Mouse (Mus musculus) lung, embryonic 15.5 days (tissue): ENCODE results near the gene Zfp277. TPM values are rescaled to one million over a fixed set of nuclear protein-coding genes. Genes with fewer than 3 reads are reported as not detected.

ENCODE experiments used
- ATAC-seq: fragments of 200-750 bp; cut with Nextera tagmentation; 2 replicates; pipeline ENCODE4 v1.8.0; 2017; ENCODE audit warnings: moderate number of reproducible peaks, borderline replicate concordance; ENCODE audit not compliant: low FRiP score, low TSS enrichment; ENCODE audit errors: extremely low read depth
- H3K27ac ChIP-seq: fragments of 300-500 bp; sonication (generic); 2 replicates; pipeline ENCODE4 v1.5.1; 2015; ENCODE audit warnings: moderate library complexity, mild to moderate bottlenecking, inconsistent platforms
- H3K27me3 ChIP-seq: fragments of 300-500 bp; sonication (generic); 2 replicates; pipeline ENCODE4 v1.6.1; 2015; ENCODE audit warnings: inconsistent platforms
- H3K36me3 ChIP-seq: fragments of 300-500 bp; sonication (generic); 2 replicates; pipeline ENCODE4 v1.6.1; 2015; ENCODE audit warnings: inconsistent platforms
- H3K4me1 ChIP-seq: fragments of 300-500 bp; sonication (generic); 2 replicates; pipeline ENCODE4 v1.6.1; 2015; ENCODE audit warnings: inconsistent platforms
- H3K4me2 ChIP-seq: fragments of 300-500 bp; sonication (generic); 2 replicates; pipeline ENCODE4 v1.6.1; 2015; ENCODE audit warnings: inconsistent platforms, mild to moderate bottlenecking, moderate library complexity
- H3K4me3 ChIP-seq: fragments of 300-500 bp; sonication (generic); 2 replicates; pipeline ENCODE4 v1.5.1; 2015; ENCODE audit warnings: mild to moderate bottlenecking, inconsistent platforms
- H3K9ac ChIP-seq: fragments of 300-500 bp; sonication (generic); 2 replicates; pipeline ENCODE4 v1.6.1; 2015; ENCODE audit warnings: inconsistent platforms
- H3K9me3 ChIP-seq: fragments of 300-500 bp; sonication (generic); 2 replicates; pipeline ENCODE4 v1.6.1; 2016; ENCODE audit warnings: inconsistent platforms
- WGBS: fragments of 180-500 bp; shearing (Covaris S2); methylation state at CpG from one replicate; pipeline ENCODE4 v1.1.7; 2015; 5-methylcytosine and 5-hydroxymethylcytosine counted together
- polyA plus RNA-seq: library from polyadenylated mRNA; unstranded; fragments of >200 nt; fragmentation: Nextera tagmentation; extraction: Ambion mirVana; gene quantifications from 2 replicates; pipeline ENCODE4 v1.2.1, GENCODE M21; 2015

Zfp277 gene
- polyA plus RNA-seq, 1 experiment from 2014 or later = 43.8 TPM

- Histone ChIP-seq H3K27me3 (no peaks in the 10 kb centered on the region), H3K9me3 (no peaks in the 10 kb centered on the region), H3K36me3 (no peaks in the 10 kb centered on the region), H3K4me1 (0 out of 2 replicates have a peak, but pooled peaks cover 3% of the 10 kb centered on the region), H3K4me2 (no peak overlapping the region), H3K4me3 (no peak overlapping the region), H3K27ac (no peak overlapping the region), H3K9ac (no peak overlapping the region)
- WGBS = 91% methylated on average over 4 of the region's 4 CpGs
- no peak for ATAC-seq
Measured at GRCm38 (mm10) chr12:40385301-40385700, 60.4 kb downstream of the Zfp277 start.

GRCm38 (mm10) chr12:40383718-40384117 lies 62.0 kb downstream of the Zfp277 start:
- WGBS = 79% methylated on average over 6 of the region's 6 CpGs
- Histone ChIP-seq H3K27me3 (no peaks in the 10 kb centered on the region), H3K4me2 (no peak overlapping the region), H3K4me1 (0 out of 2 replicates have a peak, but pooled peaks cover 8% of the 10 kb centered on the region), H3K36me3 (no peaks in the 10 kb centered on the region), H3K27ac (no peak overlapping the region), H3K4me3 (no peak overlapping the region), H3K9ac (no peak overlapping the region), H3K9me3 (no peaks in the 10 kb centered on the region)
- ATAC-seq = no peak

- Histone ChIP-seq H3K4me3 (no peak overlapping the region), H3K9me3 (no peaks in the 10 kb centered on the region), H3K27ac (no peak overlapping the region), H3K27me3 (no peaks in the 10 kb centered on the region), H3K36me3 (0 out of 2 replicates have a peak, but pooled peaks cover 3% of the 10 kb centered on the region), H3K9ac (no peak overlapping the region), H3K4me2 (no peak overlapping the region), H3K4me1 (0 out of 2 replicates have a peak, but pooled peaks cover 8% of the 10 kb centered on the region)
- ATAC-seq = no peak
- 84% methylated on average over 5 of the region's 5 CpGs for WGBS
Measured at GRCm38 (mm10) chr12:40382539-40382938, 63.2 kb downstream of the Zfp277 start.

- peak overlapping the region; percentile 38; the same call in 1 of the 2 replicates for H3K4me2 ChIP-seq
- H3K9me3 ChIP-seq = no peaks in the 10 kb centered on the region
- 0 out of 2 replicates have a peak, but pooled peaks cover 3% of the 10 kb centered on the region for H3K36me3 ChIP-seq
Measured at GRCm38 (mm10) chr12:40381824-40382223, 63.9 kb downstream of the Zfp277 start.

GRCm38 (mm10) chr12:40381173-40381801 lies 64.4 kb downstream of the Zfp277 start:
- H3K9me3 ChIP-seq = no peaks in the 10 kb centered on the region

More at GRCm38 (mm10) chr12:40381824-40382223, 63.9 kb downstream of the Zfp277 start:
- Histone ChIP-seq H3K27me3 (no peaks in the 10 kb centered on the region), H3K9ac (no peak overlapping the region), H3K27ac (no peak overlapping the region), H3K4me1 (0 out of 2 replicates have a peak, but pooled peaks cover 8% of the 10 kb centered on the region), H3K4me3 (no peak overlapping the region)
- 82% methylated on average over 11 of the region's 11 CpGs for WGBS
- no peak for ATAC-seq

GRCm38 (mm10) chr12:40379538-40379923 lies 66.2 kb downstream of the Zfp277 start:
- no peak for ATAC-seq
- Histone ChIP-seq H3K4me2 (no peak overlapping the region), H3K9ac (no peak overlapping the region), H3K4me3 (no peak overlapping the region), H3K27me3 (no peaks in the 10 kb centered on the region), H3K9me3 (no peaks in the 10 kb centered on the region), H3K27ac (no peak overlapping the region), H3K4me1 (0 out of 2 replicates have a peak, but pooled peaks cover 8% of the 10 kb centered on the region), H3K36me3 (0 out of 2 replicates have a peak, but pooled peaks cover 3% of the 10 kb centered on the region)
- WGBS = 80% methylated on average over 4 of the region's 4 CpGs

More at GRCm38 (mm10) chr12:40381173-40381801, 64.4 kb downstream of the Zfp277 start:
- Histone ChIP-seq H3K27ac (no peak overlapping the region), H3K27me3 (no peaks in the 10 kb centered on the region), H3K4me3 (no peak overlapping the region), H3K9ac (no peak overlapping the region), H3K4me1 (0 out of 2 replicates have a peak, but pooled peaks cover 8% of the 10 kb centered on the region), H3K36me3 (0 out of 2 replicates have a peak, but pooled peaks cover 3% of the 10 kb centered on the region), H3K4me2 (peak overlapping the region; percentile 38)
- WGBS = 70% methylated on average over 10 of the region's 10 CpGs
- ATAC-seq = no peak

GRCm38 (mm10) chr12:40378621-40379537 lies 66.8 kb downstream of the Zfp277 start:
- Histone ChIP-seq H3K27ac (no peak overlapping the region), H3K4me2 (no peak overlapping the region), H3K4me1 (0 out of 2 replicates have a peak, but pooled peaks cover 8% of the 10 kb centered on the region), H3K4me3 (no peak overlapping the region), H3K36me3 (0 out of 2 replicates have a peak, but pooled peaks cover 3% of the 10 kb centered on the region), H3K9me3 (no peaks in the 10 kb centered on the region), H3K9ac (no peak overlapping the region), H3K27me3 (no peaks in the 10 kb centered on the region)
- WGBS = 81% methylated on average over 17 of the region's 17 CpGs
- ATAC-seq = no peak; the same call in 1 of the 2 replicates

- Histone ChIP-seq H3K4me2 (no peak overlapping the region), H3K9me3 (no peaks in the 10 kb centered on the region), H3K4me1 (no peaks in the 10 kb centered on the region), H3K36me3 (no peaks in the 10 kb centered on the region), H3K9ac (no peak overlapping the region), H3K27ac (no peak overlapping the region), H3K27me3 (no peaks in the 10 kb centered on the region), H3K4me3 (no peak overlapping the region)
- ATAC-seq = no peak
- 85% methylated on average over 3 of the region's 3 CpGs for WGBS
Measured at GRCm38 (mm10) chr12:40351879-40352278, 93.8 kb downstream of the Zfp277 start.

GRCm38 (mm10) chr12:40348251-40348650 lies 97.5 kb downstream of the Zfp277 start:
- Histone ChIP-seq H3K4me2 (no peak overlapping the region), H3K9ac (no peak overlapping the region), H3K27ac (no peak overlapping the region), H3K27me3 (no peaks in the 10 kb centered on the region), H3K4me1 (no peaks in the 10 kb centered on the region), H3K9me3 (no peaks in the 10 kb centered on the region), H3K36me3 (no peaks in the 10 kb centered on the region), H3K4me3 (no peak overlapping the region)
- no peak for ATAC-seq
- WGBS = 57% methylated on average over 4 of the region's 4 CpGs

- H3K9me3 ChIP-seq = no peaks in the 10 kb centered on the region
- no peak overlapping the region for H3K9ac ChIP-seq
- no peaks in the 10 kb centered on the region for H3K4me1 ChIP-seq
- WGBS = 81% methylated on average over 10 of the region's 10 CpGs
- H3K27me3 ChIP-seq = no peaks in the 10 kb centered on the region
- no peak for ATAC-seq
- no peak overlapping the region for H3K4me2 ChIP-seq
- no peak overlapping the region for H3K4me3 ChIP-seq
- H3K36me3 ChIP-seq = no peaks in the 10 kb centered on the region
- no peak overlapping the region for H3K27ac ChIP-seq
Measured at GRCm38 (mm10) chr12:40347060-40347698, 98.5 kb downstream of the Zfp277 start.

GRCm38 (mm10) chr12:40341443-40341842 lies 104.3 kb downstream of the Zfp277 start:
- no peak overlapping the region for H3K9ac ChIP-seq
- no peak for ATAC-seq
- no peak overlapping the region for H3K4me2 ChIP-seq
- no peaks in the 10 kb centered on the region for H3K36me3 ChIP-seq
- WGBS = 30% methylated on average over 5 of the region's 5 CpGs
- H3K9me3 ChIP-seq = no peaks in the 10 kb centered on the region
- no peaks in the 10 kb centered on the region for H3K27me3 ChIP-seq
- H3K4me1 ChIP-seq = no peaks in the 10 kb centered on the region
- H3K27ac ChIP-seq = no peak overlapping the region
- H3K4me3 ChIP-seq = no peak overlapping the region
